Mouse (Mus musculus) adrenal gland, adult 8-10 months (tissue): ENCODE measurements around the gene Ankrd40. TPM values are rescaled to one million over a fixed set of nuclear protein-coding genes. Genes with fewer than 3 reads are reported as not detected.

Experiments used
- DNase-seq: peaks from one replicate; pipeline ENCODE4 v3.0.0; 2022
- total RNA-seq, 4 experiments: library from RNA; stranded (reverse); gene quantifications; 2 replicates each; pipeline ENCODE4 v1.2.4; 2022

Ankrd40 gene
- total RNA-seq, 4 experiments from 2014 or later, result 118 to 169 (median 156) TPM

GRCm38 (mm10) chr11:94323271-94323925 lies 4.4 kb upstream of the Ankrd40 start:
- DNase-seq, result no peak

GRCm38 (mm10) chr11:94324618-94325017 lies 3.2 kb upstream of the Ankrd40 start:
- DNase-seq, result no peak

- no peak for DNase-seq
Measured at GRCm38 (mm10) chr11:94326961-94327411, 815 bp upstream of the Ankrd40 start.

GRCm38 (mm10) chr11:94328644-94329025 lies 834 bp downstream of the Ankrd40 start:
- no peak for DNase-seq

GRCm38 (mm10) chr11:94329270-94329891 lies 1.6 kb downstream of the Ankrd40 start:
- DNase-seq, result no peak

GRCm38 (mm10) chr11:94330211-94330610 lies 2.4 kb downstream of the Ankrd40 start:
- no peak for DNase-seq

GRCm38 (mm10) chr11:94332726-94333125 lies 4.9 kb downstream of the Ankrd40 start:
- no peak for DNase-seq

- DNase-seq, result no peak
Measured at GRCm38 (mm10) chr11:94334386-94334968, 6.7 kb downstream of the Ankrd40 start.

- DNase-seq, result no peak
Measured at GRCm38 (mm10) chr11:94336551-94336950, 8.8 kb downstream of the Ankrd40 start.

GRCm38 (mm10) chr11:94338347-94338746 lies 10.5 kb downstream of the Ankrd40 start:
- DNase-seq, result no peak

- no peak for DNase-seq
Measured at GRCm38 (mm10) chr11:94339732-94340585, 12.2 kb downstream of the Ankrd40 start.

- no peak for DNase-seq
Measured at GRCm38 (mm10) chr11:94340948-94341933, 13.4 kb downstream of the Ankrd40 start.

- DNase-seq, result no peak
Measured at GRCm38 (mm10) chr11:94342114-94342905, 14.5 kb downstream of the Ankrd40 start.

GRCm38 (mm10) chr11:94343955-94344358 lies 16.2 kb downstream of the Ankrd40 start:
- no peak for DNase-seq

- no peak for DNase-seq
Measured at GRCm38 (mm10) chr11:94344470-94344869, 16.7 kb downstream of the Ankrd40 start.

GRCm38 (mm10) chr11:94345926-94346325 lies 18.1 kb downstream of the Ankrd40 start:
- no peak for DNase-seq

GRCm38 (mm10) chr11:94346611-94347010 lies 18.8 kb downstream of the Ankrd40 start:
- peak; percentile 82 for DNase-seq

- no peak for DNase-seq
Measured at GRCm38 (mm10) chr11:94347063-94347575, 19.3 kb downstream of the Ankrd40 start.

- DNase-seq, result no peak
Measured at GRCm38 (mm10) chr11:94349839-94350238, 22.0 kb downstream of the Ankrd40 start.

GRCm38 (mm10) chr11:94350337-94350736 lies 22.5 kb downstream of the Ankrd40 start:
- DNase-seq, result no peak
